Mouse (Mus musculus) olfactory bulb, adult 2 months (tissue): ENCODE results near the gene Serpina11.

Source experiments
- CTCF ChIP-seq: fragments of 200-500 bp; IDR thresholded peaks from 2 replicates; pipeline ENCODE4 v1.5.1; 2012; ENCODE audit warnings: low read depth, mild to moderate bottlenecking, low read length, moderate library complexity; ENCODE audit not compliant: insufficient read depth
- POLR2A ChIP-seq: fragments of 200-500 bp; IDR thresholded peaks from 2 replicates; pipeline ENCODE4 v1.6.1; 2012; ENCODE audit warnings: mild to moderate bottlenecking, low read depth, low read length, moderate library complexity; ENCODE audit not compliant: insufficient read depth

DNA sequence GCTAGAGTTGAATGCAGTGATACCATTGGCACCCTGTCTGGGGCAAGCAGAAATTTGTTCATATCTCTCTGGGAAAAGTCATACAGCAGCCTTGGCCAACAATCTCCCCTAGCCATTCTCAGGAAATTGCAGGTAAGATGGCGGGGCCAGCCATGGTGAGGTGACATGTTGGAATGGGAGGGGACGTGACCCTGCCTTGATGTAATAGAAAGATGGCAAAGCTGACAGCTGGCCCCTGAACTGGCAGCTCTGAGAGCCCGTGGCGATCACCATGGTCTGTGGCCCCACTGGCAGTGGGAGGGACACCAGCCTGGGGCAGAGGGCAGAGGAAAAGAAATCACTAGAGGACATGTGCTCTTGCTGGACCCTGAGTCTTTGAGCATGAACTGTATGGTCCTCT is 43.5 kb downstream of the Serpina11 start:
- TF ChIP-seq POLR2A (no peak), CTCF (no peak)
